Mouse (Mus musculus) small intestine, adult 2 months (tissue): ENCODE data around the gene Plekhs1. TPM values are rescaled to one million over a fixed set of nuclear protein-coding genes. Genes with fewer than 3 reads are reported as not detected.

Experiments used
- H3K27ac ChIP-seq: fragments of 200-500 bp; 2 replicates; pipeline ENCODE4 v1.5.1; 2012; ENCODE audit warnings: low read depth, low read length, control low read depth, inconsistent platforms; ENCODE audit not compliant: insufficient read depth
- H3K27me3 ChIP-seq: fragments of 200-500 bp; 2 replicates; pipeline ENCODE4 v1.6.1; 2012; ENCODE audit warnings: mild to moderate bottlenecking, moderate library complexity, low read length, inconsistent platforms; ENCODE audit not compliant: control insufficient read depth, insufficient read depth
- H3K36me3 ChIP-seq: fragments of 200-500 bp; 2 replicates; pipeline ENCODE4 v1.6.1; 2012; ENCODE audit warnings: mild to moderate bottlenecking, low read length, control low read depth, inconsistent platforms; ENCODE audit not compliant: control insufficient read depth, insufficient read depth
- H3K4me1 ChIP-seq: fragments of 200-500 bp; 2 replicates; pipeline ENCODE4 v1.6.1; 2012; ENCODE audit warnings: low read length, inconsistent platforms, mixed read lengths; ENCODE audit not compliant: control insufficient read depth, insufficient read depth, insufficient read length
- H3K4me3 ChIP-seq: fragments of 200-500 bp; 2 replicates; pipeline ENCODE4 v1.5.1; 2012; ENCODE audit warnings: low read depth, mild to moderate bottlenecking, control low read depth, inconsistent platforms, low read length, moderate library complexity
- CTCF ChIP-seq: fragments of 200-500 bp; IDR thresholded peaks from 2 replicates; pipeline ENCODE4 v1.5.1; 2012; ENCODE audit warnings: low read depth, mild to moderate bottlenecking, control low read depth, inconsistent platforms, low read length, moderate library complexity, mixed read lengths; ENCODE audit not compliant: insufficient replicate concordance, insufficient read length; ENCODE audit errors: extremely low read depth
- POLR2A ChIP-seq: fragments of 200-500 bp; IDR thresholded peaks from 2 replicates; pipeline ENCODE4 v1.6.1; 2012; ENCODE audit warnings: low read depth, mild to moderate bottlenecking, control low read depth, inconsistent platforms, low read length, moderate library complexity
- WGBS: fragments of 180-500 bp; shearing (Covaris S2); methylation state at CpG from one replicate; pipeline ENCODE4 v1.1.7; 2018; 5-methylcytosine and 5-hydroxymethylcytosine counted together
- polyA plus RNA-seq: library from polyadenylated mRNA; depleted of rRNA; stranded (reverse); fragments of >200 nt; gene quantifications from 2 replicates; pipeline ENCODE4 v1.2.3, GENCODE M21; 2012

Gene Plekhs1
- polyA plus RNA-seq, 1 experiment: 0.37 TPM

DNA sequence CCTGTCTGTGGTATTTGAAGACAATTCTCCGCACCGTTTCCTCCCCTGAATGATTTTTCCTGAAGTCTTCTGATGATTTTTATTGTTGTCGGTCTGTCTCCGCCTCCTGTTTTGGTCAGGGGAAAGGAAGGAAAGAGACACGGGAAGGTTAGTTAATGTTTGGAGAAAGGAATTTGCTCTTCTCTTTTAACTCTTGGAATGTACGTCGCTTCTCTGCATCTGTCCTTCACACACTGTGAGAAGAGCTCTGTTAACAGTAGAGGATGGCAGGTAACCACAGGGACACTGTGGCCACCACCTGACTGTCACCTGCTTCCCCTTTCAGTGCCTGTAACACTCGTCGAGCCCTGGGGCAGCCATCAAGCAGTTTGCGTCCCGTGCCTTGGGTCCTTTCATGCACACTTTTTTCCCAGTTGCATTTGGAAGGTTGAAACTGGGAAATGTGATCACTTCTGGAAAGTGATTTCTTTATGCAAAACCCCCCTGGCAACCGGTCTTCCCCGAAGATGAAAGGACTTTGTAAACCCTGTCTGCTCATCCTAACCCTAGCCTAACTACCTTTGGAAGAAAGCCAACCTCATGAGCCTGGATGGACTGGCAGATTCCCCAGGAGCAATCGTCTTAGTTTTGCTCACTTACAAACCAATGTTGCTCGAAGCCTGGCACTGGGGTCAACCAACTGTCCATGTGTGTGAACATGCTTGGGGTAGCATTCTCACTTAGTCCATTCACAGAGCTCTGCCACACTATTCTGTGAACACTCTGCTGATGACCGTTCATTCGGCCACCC lies 36.6 kb upstream of the Plekhs1 start:
- Histone ChIP-seq H3K27ac (peak overlapping the region; percentile 41; the same call in 1 of the 2 replicates), H3K36me3 (peaks cover 29% of the 10 kb centered on the region), H3K4me1 (peaks cover 1% of the 10 kb centered on the region; the same call in 1 of the 2 replicates), H3K27me3 (no peaks in the 10 kb centered on the region), H3K4me3 (no peak overlapping the region)
- TF ChIP-seq CTCF: no peak
- no peak for TF ChIP-seq POLR2A
- 77% methylated on average over 17 of the region's 17 CpGs for WGBS

DNA sequence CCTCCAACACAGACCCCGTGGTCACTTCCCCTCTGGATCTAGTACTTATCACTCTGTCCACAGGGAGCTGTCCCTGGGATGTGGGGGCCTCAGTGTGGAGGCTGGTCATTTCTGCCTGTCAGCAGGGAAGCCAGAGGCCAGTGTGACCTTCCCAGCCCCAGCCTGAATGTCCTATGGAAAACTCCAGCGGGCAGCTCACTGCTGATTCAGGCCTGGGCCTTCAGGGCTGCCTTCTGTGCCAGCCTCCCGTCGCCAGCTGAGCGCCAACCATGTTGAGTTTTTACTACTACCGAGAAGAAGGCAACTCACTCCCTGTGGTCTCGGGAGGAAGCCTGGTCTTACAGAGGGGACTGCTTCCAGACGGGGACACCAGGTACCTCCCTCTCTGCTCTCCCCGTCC lies 35.9 kb upstream of the Plekhs1 start:
- H3K27ac ChIP-seq: peak overlapping the region; percentile 41
- no peak overlapping the region for H3K4me3 ChIP-seq
- no peaks in the 10 kb centered on the region for H3K27me3 ChIP-seq
- TF ChIP-seq POLR2A: no peak
- TF ChIP-seq CTCF: no peak
- peaks cover 32% of the 10 kb centered on the region for H3K36me3 ChIP-seq
- 84% methylated on average over 9 of the region's 9 CpGs for WGBS
- H3K4me1 ChIP-seq: no peaks in the 10 kb centered on the region; the same call in 1 of the 2 replicates

DNA sequence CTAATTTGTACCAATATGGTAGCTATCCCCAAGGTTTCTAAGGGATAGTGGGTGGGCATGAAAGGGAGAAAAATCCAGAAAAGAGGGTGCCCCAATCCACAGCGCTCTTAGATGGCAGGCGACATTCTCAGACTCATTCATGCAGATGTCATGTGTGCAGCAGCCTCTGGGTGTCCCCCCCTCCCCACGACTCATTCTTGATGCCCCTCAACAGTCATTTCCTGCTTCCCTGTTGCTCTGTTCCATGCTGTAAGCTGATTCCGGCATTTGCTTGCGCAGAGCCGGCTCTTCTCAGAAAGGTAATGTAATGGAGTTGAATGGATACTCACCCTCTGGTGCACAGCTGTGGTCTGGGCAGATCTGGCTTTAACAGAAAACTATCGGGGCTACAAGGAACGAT lies 31.1 kb upstream of the Plekhs1 start:
- WGBS: 84% methylated on average over 8 of the region's 8 CpGs
- Histone ChIP-seq H3K27ac (no peak overlapping the region), H3K4me3 (no peak overlapping the region), H3K4me1 (no peaks in the 10 kb centered on the region), H3K36me3 (peaks cover 45% of the 10 kb centered on the region), H3K27me3 (no peaks in the 10 kb centered on the region)
- TF ChIP-seq CTCF (no peak), POLR2A (no peak)

DNA sequence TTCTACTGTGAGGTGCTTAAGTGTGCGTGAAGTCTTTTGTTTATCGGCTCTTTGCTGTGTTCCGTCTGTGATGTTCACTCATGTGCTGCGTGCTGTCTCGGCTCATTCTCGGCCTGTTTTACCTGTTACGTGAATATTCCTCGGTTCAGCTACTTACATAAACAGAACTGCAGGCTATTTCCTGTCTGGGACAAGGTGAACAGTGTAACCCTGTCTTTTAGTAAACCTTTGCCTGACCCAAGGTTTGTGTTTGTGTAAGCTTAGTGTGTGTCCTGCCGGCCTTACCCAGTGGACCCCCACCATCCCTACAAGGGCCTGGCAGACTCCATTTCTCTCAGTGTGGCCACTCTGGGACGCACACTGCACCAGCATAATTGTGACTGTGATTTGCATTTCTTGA lies 28.7 kb upstream of the Plekhs1 start:
- H3K27me3 ChIP-seq: no peaks in the 10 kb centered on the region
- H3K4me3 ChIP-seq: no peak overlapping the region
- no peak overlapping the region for H3K27ac ChIP-seq
- no peak for TF ChIP-seq POLR2A
- TF ChIP-seq CTCF: no peak
- no peaks in the 10 kb centered on the region for H3K4me1 ChIP-seq
- WGBS: 93% methylated on average over 10 of the region's 10 CpGs
- H3K36me3 ChIP-seq: peaks cover 60% of the 10 kb centered on the region

DNA sequence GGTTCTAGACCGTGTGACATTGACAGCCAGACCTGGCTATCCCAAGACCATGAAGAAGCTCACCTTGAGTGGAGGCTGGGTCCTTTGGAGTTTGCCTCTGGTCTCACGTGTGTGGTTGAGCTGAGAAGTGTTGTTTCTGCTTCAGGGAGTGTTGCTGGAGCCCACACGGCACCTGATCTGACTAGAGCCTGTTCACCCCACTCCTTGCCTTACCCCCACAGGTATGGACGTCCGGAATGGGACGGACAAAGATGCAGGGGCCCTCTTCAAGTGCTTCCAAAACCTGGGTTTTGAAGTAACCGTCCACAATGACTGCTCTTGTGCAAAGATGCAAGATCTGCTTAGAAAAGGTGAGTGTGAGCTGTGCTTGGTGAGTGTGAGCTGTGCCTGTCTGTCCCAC lies 27.9 kb upstream of the Plekhs1 start:
- TF ChIP-seq POLR2A (no peak), CTCF (no peak)
- H3K4me1 ChIP-seq: no peaks in the 10 kb centered on the region; the same call in 1 of the 2 replicates
- WGBS: 94% methylated on average over 7 of the region's 7 CpGs
- H3K4me3 ChIP-seq: no peak overlapping the region
- H3K27me3 ChIP-seq: no peaks in the 10 kb centered on the region
- H3K36me3 ChIP-seq: peaks cover 65% of the 10 kb centered on the region
- no peak overlapping the region for H3K27ac ChIP-seq

DNA sequence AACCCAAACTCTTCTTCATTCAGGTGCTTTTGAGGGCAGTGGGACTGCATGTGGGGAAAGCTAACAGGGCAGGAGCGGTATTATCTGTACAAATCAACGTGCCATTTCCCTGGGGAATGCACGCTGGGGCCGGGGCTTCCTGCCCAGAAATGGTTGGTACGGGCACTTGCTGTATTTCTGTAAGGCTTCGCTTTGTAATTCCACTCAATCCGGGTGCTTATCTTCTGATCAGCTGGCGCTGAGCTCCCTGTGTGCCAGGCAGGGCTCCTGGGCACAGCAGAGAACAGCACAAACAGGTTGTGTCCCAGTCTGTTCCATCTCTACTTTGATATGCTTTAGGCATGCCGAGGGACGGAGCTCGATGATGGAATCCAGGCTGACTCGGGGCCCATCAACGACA lies 25.1 kb upstream of the Plekhs1 start:
- Histone ChIP-seq H3K27me3 (no peaks in the 10 kb centered on the region), H3K4me1 (peaks cover 4% of the 10 kb centered on the region; the same call in 1 of the 2 replicates), H3K27ac (no peak overlapping the region), H3K4me3 (no peak overlapping the region), H3K36me3 (peaks cover 78% of the 10 kb centered on the region)
- TF ChIP-seq POLR2A (no peak), CTCF (no peak)
- 92% methylated on average over 13 of the region's 13 CpGs for WGBS

DNA sequence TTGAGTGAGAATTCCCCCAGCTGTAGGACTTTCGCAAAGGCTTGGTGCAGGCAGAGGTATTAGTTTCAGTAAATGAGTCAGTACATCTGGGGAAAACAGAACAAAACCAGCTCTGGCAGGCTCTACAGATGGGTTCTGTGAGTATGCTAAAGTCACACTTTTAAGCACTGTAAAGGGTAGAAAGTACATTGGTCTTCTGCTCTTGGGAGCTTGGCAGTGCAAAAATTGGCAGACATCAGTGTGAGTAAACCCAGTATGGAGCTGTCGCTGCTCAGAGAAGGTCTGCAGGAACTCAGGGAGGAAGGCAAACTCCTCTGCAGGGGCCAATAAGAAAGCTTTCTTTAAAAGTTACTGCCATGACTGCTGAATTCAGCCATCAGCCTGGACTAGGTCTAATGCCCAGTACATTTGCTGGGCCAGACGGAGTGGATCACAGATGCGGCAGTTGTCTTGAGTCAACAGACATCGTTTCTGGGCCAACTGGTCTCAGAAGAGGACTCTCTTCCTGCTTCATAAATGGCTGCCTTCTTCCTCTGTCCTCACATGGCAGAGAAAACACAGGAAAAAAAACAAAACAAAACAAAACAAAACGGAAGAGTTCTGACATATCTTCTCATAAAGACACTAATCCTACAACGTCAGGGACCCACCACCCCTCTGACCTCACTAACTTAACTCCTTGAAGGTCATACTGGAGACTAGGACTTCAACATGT lies 22.9 kb upstream of the Plekhs1 start:
- H3K36me3 ChIP-seq: peaks cover 67% of the 10 kb centered on the region
- no peak overlapping the region for H3K4me3 ChIP-seq
- H3K27ac ChIP-seq: peak overlapping the region; percentile 41
- TF ChIP-seq CTCF (no peak), POLR2A (no peak)
- no peaks in the 10 kb centered on the region for H3K27me3 ChIP-seq
- H3K4me1 ChIP-seq: peaks cover 4% of the 10 kb centered on the region; the same call in 1 of the 2 replicates
- WGBS: 37% methylated on average over 7 of the region's 7 CpGs
